Mouse (Mus musculus) liver, embryonic 14.5 days (tissue): ENCODE measurements at regions not wholly inside any gene's neighbourhood (a gene's known extent, or its start where the extent isn't known, plus 50 kb on each side); places are given as distances from the start of the nearest gene placed in this dataset.

ENCODE experiments used
- ATAC-seq: fragments of 200-750 bp; cut with Nextera tagmentation; 2 replicates; pipeline ENCODE4 v1.8.0; 2017; ENCODE audit warnings: moderate number of reproducible peaks, mild to moderate bottlenecking, moderate library complexity; ENCODE audit not compliant: insufficient read depth
- DNase-seq, 3 experiments: peaks; one replicate each; pipeline ENCODE4 v3.0.0-alpha.2; 2012 to 2013; ENCODE audit warnings: low read depth in 3 of 3, low spot score in 3 of 3
- H3K27ac ChIP-seq: fragments of 300-500 bp; sonication (generic); 2 replicates; pipeline ENCODE4 v1.5.1; 2014; ENCODE audit warnings: moderate library complexity, mild to moderate bottlenecking, control low read depth, inconsistent platforms
- H3K27me3 ChIP-seq: fragments of 300-500 bp; sonication (generic); 2 replicates; pipeline ENCODE4 v1.6.1; 2014; ENCODE audit warnings: mild to moderate bottlenecking, low read length, moderate library complexity; ENCODE audit not compliant: control insufficient read depth, insufficient read depth
- H3K36me3 ChIP-seq: fragments of 300-500 bp; sonication (generic); replicated peaks from 2 replicates; pipeline ENCODE4 v1.6.1; 2014; ENCODE audit warnings: low read depth; ENCODE audit not compliant: control insufficient read depth, insufficient read depth
- H3K4me1 ChIP-seq, 2 experiments: fragments of 200-500 bp in 1 of 2; fragments of 300-500 bp in 1 of 2; sonication (generic) in 1 of 2; replicated peaks; 2 replicates each; pipeline ENCODE4 v1.6.1; 2012 to 2014; ENCODE audit warnings: antibody characterized with exemption in 1 of 2, inconsistent platforms in 1 of 2, low read length in 1 of 2; ENCODE audit not compliant: control insufficient read depth in 2 of 2, insufficient read depth in 2 of 2
- H3K4me2 ChIP-seq: fragments of 300-500 bp; sonication (generic); 2 replicates; pipeline ENCODE4 v1.6.1; 2014; ENCODE audit warnings: low read depth, mild to moderate bottlenecking, control low read depth, moderate library complexity
- H3K4me3 ChIP-seq, 2 experiments: fragments of 200-500 bp in 1 of 2; fragments of 300-500 bp in 1 of 2; sonication (generic) in 1 of 2; 2 replicates each; pipeline ENCODE4 v1.5.1; 2012 to 2014; ENCODE audit warnings: low read depth in 2 of 2, low read length in 2 of 2, mild to moderate bottlenecking in 2 of 2, control low read depth in 1 of 2, inconsistent platforms in 1 of 2, moderate library complexity in 1 of 2; ENCODE audit not compliant: insufficient read depth in 1 of 2
- H3K9ac ChIP-seq: fragments of 300-500 bp; sonication (generic); replicated peaks from 2 replicates; pipeline ENCODE4 v1.6.1; 2014; ENCODE audit warnings: mild to moderate bottlenecking, control low read depth, moderate library complexity
- H3K9me3 ChIP-seq: fragments of 300-500 bp; sonication (generic); 2 replicates; pipeline ENCODE4 v1.6.1; 2016; ENCODE audit warnings: low read length, mixed read lengths; ENCODE audit not compliant: control insufficient read depth
- CTCF ChIP-seq: IDR thresholded peaks from 2 replicates; pipeline ENCODE4 v1.5.1; 2016; ENCODE audit warnings: antibody characterized with exemption, low read depth, control low read depth
- EP300 ChIP-seq: IDR thresholded peaks from 2 replicates; pipeline ENCODE4 v1.6.1; 2016; ENCODE audit warnings: antibody characterized with exemption, low read depth
- WGBS: fragments of 180-500 bp; shearing (Covaris S2); extraction: QIAGEN DNeasy Blood & Tissue Kit; methylation state at CpG from one replicate; pipeline ENCODE4 v1.1.7; 2014; ENCODE audit not compliant: insufficient replicate concordance; 5-methylcytosine and 5-hydroxymethylcytosine counted together

- no peak for TF ChIP-seq CTCF
- TF ChIP-seq EP300 = no peak
- H3K9ac ChIP-seq = no peak overlapping the region
- DNase-seq (no peak), ATAC-seq (no peak)
- H3K4me1 ChIP-seq = no peaks in the 10 kb centered on the region
- H3K27ac ChIP-seq = no peak overlapping the region
- H3K27me3 ChIP-seq = no peaks in the 10 kb centered on the region
- H3K4me2 ChIP-seq = no peak overlapping the region
- 60% methylated on average over 4 of the region's 4 CpGs for WGBS
- no peak overlapping the region for H3K4me3 ChIP-seq
- no peaks in the 10 kb centered on the region for H3K36me3 ChIP-seq
- no peaks in the 10 kb centered on the region for H3K9me3 ChIP-seq
These were observed 312.7 kb downstream of the Rnf144a start for GRCm38 (mm10) chr12:26102384-26102783.

DNA sequence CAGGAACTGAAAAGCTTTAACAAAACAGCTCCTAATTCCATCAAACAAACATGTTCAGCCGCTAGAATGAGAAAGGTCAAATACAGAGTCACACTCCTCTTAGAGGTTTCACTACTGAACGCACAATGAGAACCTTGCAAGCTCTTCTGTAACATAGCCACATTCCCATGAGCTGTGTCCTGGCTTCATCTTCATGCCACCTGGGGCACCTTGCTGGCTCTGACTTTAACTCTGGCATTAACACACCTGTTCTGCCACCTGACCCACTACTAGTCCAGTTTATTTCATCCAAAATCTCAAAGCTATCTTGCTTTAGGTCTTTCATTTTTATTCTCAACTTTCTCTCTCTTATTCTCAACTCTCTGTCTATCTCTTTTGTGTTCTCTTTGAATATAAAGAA lies 314.9 kb downstream of the Rnf144a start:
- DNase-seq (no peak), ATAC-seq (no peak)
- H3K9ac ChIP-seq = no peak overlapping the region
- no peak for TF ChIP-seq EP300
- TF ChIP-seq CTCF = no peak
- no peak overlapping the region for H3K27ac ChIP-seq
- no peak overlapping the region for H3K4me2 ChIP-seq
- H3K36me3 ChIP-seq = no peaks in the 10 kb centered on the region
- 63% methylated on average over 2 of the region's 2 CpGs for WGBS
- no peaks in the 10 kb centered on the region for H3K9me3 ChIP-seq
- no peaks in the 10 kb centered on the region for H3K4me1 ChIP-seq
- H3K27me3 ChIP-seq = no peaks in the 10 kb centered on the region
- no peak overlapping the region for H3K4me3 ChIP-seq

DNA sequence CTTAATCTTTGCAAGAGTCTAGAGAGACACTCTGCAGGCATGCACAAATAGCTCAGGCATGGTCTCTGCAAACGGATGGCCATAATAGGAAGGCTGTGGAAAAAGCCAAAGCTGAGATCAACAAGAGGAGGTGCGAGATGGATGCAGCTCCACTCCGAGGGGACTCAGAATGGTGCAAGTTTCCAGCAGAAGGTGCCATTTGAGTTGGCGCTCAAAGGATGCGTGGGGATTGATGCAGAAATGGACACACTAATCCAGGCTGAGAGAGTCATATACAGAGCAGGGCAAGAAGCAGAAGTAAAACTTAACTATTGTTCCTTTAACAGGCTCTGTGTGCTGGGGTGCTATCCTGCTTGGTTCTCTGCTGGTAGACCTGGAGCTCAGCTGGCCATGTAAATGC lies 315.9 kb downstream of the Rnf144a start:
- Histone ChIP-seq H3K9ac (no peak overlapping the region), H3K4me1 (no peaks in the 10 kb centered on the region), H3K4me3 (no peak overlapping the region), H3K27me3 (no peaks in the 10 kb centered on the region), H3K27ac (no peak overlapping the region), H3K36me3 (no peaks in the 10 kb centered on the region), H3K4me2 (no peak overlapping the region), H3K9me3 (no peaks in the 10 kb centered on the region)
- ATAC-seq (no peak), DNase-seq (no peak)
- no peak for TF ChIP-seq EP300
- TF ChIP-seq CTCF = no peak
- 57% methylated on average over 5 of the region's 5 CpGs for WGBS

- WGBS = 55% methylated on average over 5 of the region's 5 CpGs
- Histone ChIP-seq H3K36me3 (no peaks in the 10 kb centered on the region), H3K4me2 (no peak overlapping the region), H3K9me3 (no peaks in the 10 kb centered on the region), H3K27ac (no peak overlapping the region), H3K4me3 (no peak overlapping the region), H3K27me3 (no peaks in the 10 kb centered on the region), H3K9ac (no peak overlapping the region), H3K4me1 (no peaks in the 10 kb centered on the region)
- ATAC-seq (no peak), DNase-seq (no peak)
- no peak for TF ChIP-seq CTCF
- no peak for TF ChIP-seq EP300
These were observed 322.7 kb downstream of the Rnf144a start for GRCm38 (mm10) chr12:26092311-26092710.

GRCm38 (mm10) chr12:26091865-26092264 lies 323.2 kb downstream of the Rnf144a start:
- DNase-seq (no peak), ATAC-seq (no peak)
- Histone ChIP-seq H3K4me1 (no peaks in the 10 kb centered on the region), H3K4me3 (no peak overlapping the region), H3K36me3 (no peaks in the 10 kb centered on the region), H3K27ac (no peak overlapping the region), H3K4me2 (no peak overlapping the region), H3K9ac (no peak overlapping the region), H3K9me3 (no peaks in the 10 kb centered on the region), H3K27me3 (no peaks in the 10 kb centered on the region)
- WGBS = 57% methylated on average over 3 of the region's 3 CpGs
- TF ChIP-seq CTCF (no peak), EP300 (no peak)

GRCm38 (mm10) chr12:26088389-26088788 lies 326.7 kb downstream of the Rnf144a start:
- Histone ChIP-seq H3K27ac (no peak overlapping the region), H3K36me3 (no peaks in the 10 kb centered on the region), H3K4me2 (no peak overlapping the region), H3K9me3 (no peaks in the 10 kb centered on the region), H3K4me1 (no peaks in the 10 kb centered on the region), H3K4me3 (no peak overlapping the region), H3K27me3 (no peaks in the 10 kb centered on the region), H3K9ac (no peak overlapping the region)
- ATAC-seq (no peak), DNase-seq (no peak)
- WGBS = 50% methylated on average over 3 of the region's 3 CpGs
- TF ChIP-seq CTCF (no peak), EP300 (no peak)
